Mouse (Mus musculus): ENCODE measurements at regions not wholly inside any gene's neighbourhood (a gene's known extent, or its start where the extent isn't known, plus 50 kb on each side); places are given as distances from the start of the nearest gene placed in this dataset.

DNA sequence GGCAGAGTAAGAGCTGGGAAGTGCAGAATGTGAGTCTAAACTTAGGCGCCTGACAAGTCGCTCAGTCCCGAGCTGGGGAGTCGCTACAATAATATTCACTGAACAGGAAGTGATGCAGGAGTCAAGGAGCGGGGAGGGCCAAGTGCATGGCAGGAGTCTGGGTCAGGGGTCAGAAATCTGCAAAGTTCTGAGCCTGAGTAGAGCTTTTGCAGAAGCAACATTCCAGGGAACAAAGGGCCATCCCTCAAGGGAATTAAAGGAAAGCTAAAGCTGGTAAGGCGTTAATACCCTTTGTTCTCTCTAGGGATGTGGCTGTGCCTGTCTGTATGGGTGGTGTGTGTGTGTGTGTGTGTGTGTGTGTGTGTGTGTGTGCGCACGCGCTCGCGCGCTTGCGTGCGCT lies 52.7 kb upstream of the Gm9887 start:
- Histone ChIP-seq H3K27ac (ENCODE audit: insufficient read depth, low read depth, low read length) (peak overlapping the region; percentile 46; the same call in 1 of the 2 replicates), H3K4me3 (ENCODE audit: insufficient read depth, low read length) (no peak overlapping the region), H3K4me1 (ENCODE audit: control insufficient read depth, insufficient read depth, low read length) (peaks cover 40% of the 10 kb centered on the region)
- no peak for TF ChIP-seq POLR2A (IDR thresholded peaks at IDR 0.05; ENCODE audit: borderline replicate concordance, low read depth, low read length)
- TF ChIP-seq CTCF (IDR thresholded peaks at IDR 0.05; ENCODE audit: low read depth, low read length), result no peak

Measured in bone marrow macrophage, adult 2 months (primary cell).